Mouse (Mus musculus) heart, adult 9 months (tissue): ENCODE measurements around the gene Eif2s1.

Source experiments
- DNase-seq, 2 experiments: peaks; one replicate each; pipeline ENCODE4 v3.0.0; 2022; ENCODE audit warnings: low spot score in 2 of 2

The Eif2s1 gene

GRCm38 (mm10) chr12:78861496-78862253 lies at the start of gene Eif2s1, which contains the start of gene Atp6v1d:
Gene Eif2s1, plus strand, starts transcription at chr12:78861819.
Gene Atp6v1d, minus strand, starts transcription at chr12:78861638.
- DNase-seq = peak; percentile 98 to 99

GRCm38 (mm10) chr12:78814437-78814836 lies 47.2 kb upstream of the Eif2s1 start:
- DNase-seq = no peak

- DNase-seq = no peak
Measured at GRCm38 (mm10) chr12:78834496-78834895, 27.1 kb upstream of the Eif2s1 start.

- no peak for DNase-seq
Measured at GRCm38 (mm10) chr12:78839906-78840305, 21.7 kb upstream of the Eif2s1 start.

- DNase-seq = no peak
Measured at GRCm38 (mm10) chr12:78842429-78842828, 19.2 kb upstream of the Eif2s1 start.

GRCm38 (mm10) chr12:78848246-78848645 lies 13.4 kb upstream of the Eif2s1 start:
- DNase-seq = no peak

GRCm38 (mm10) chr12:78860921-78861495 lies 611 bp upstream of the Eif2s1 start:
- DNase-seq = no peak

GRCm38 (mm10) chr12:78862254-78862730 lies 673 bp downstream of the Eif2s1 start:
- no peak for DNase-seq

GRCm38 (mm10) chr12:78865434-78865833 lies 3.8 kb downstream of the Eif2s1 start:
- DNase-seq = no peak

GRCm38 (mm10) chr12:78868115-78868514 lies 6.5 kb downstream of the Eif2s1 start:
- DNase-seq = no peak

GRCm38 (mm10) chr12:78874581-78874980 lies 13.0 kb downstream of the Eif2s1 start:
- no peak for DNase-seq

GRCm38 (mm10) chr12:78890062-78890461 lies 28.4 kb downstream of the Eif2s1 start:
- DNase-seq = no peak

- DNase-seq = no peak
Measured at GRCm38 (mm10) chr12:78891149-78891548, 29.5 kb downstream of the Eif2s1 start.

GRCm38 (mm10) chr12:78897861-78898260 lies 36.2 kb downstream of the Eif2s1 start:
- DNase-seq = no peak

- DNase-seq = no peak
Measured at GRCm38 (mm10) chr12:78901467-78901866, 39.8 kb downstream of the Eif2s1 start.

GRCm38 (mm10) chr12:78903313-78903712 lies 41.7 kb downstream of the Eif2s1 start:
- no peak for DNase-seq

GRCm38 (mm10) chr12:78904499-78904898 lies 42.9 kb downstream of the Eif2s1 start:
- no peak for DNase-seq

- peak in 1 of 2 experiments; percentile 15 for DNase-seq
Measured at GRCm38 (mm10) chr12:78906707-78907162, 45.1 kb downstream of the Eif2s1 start, which contains the start of gene Plek2. Gene Plek2, minus strand, starts transcription at chr12:78906964.

GRCm38 (mm10) chr12:78908081-78908605 lies 46.5 kb downstream of the Eif2s1 start:
- DNase-seq = no peak

GRCm38 (mm10) chr12:78910684-78911461 lies 49.3 kb downstream of the Eif2s1 start:
- no peak for DNase-seq

- DNase-seq = peak; percentile 31 to 32
Measured at GRCm38 (mm10) chr12:78911707-78912417, 50.2 kb downstream of the Eif2s1 start.
